Mouse (Mus musculus) heart, embryonic 12.5 days (tissue): ENCODE measurements at regions not wholly inside any gene's neighbourhood (a gene's known extent, or its start where the extent isn't known, plus 50 kb on each side); places are given as distances from the start of the nearest gene placed in this dataset.
A peak's percentile ranks its signal among the peaks of the same experiment; 100 is the strongest.

ENCODE experiments used
- ATAC-seq: fragments of 200-750 bp; cut with Nextera tagmentation; 2 replicates; pipeline ENCODE4 v1.8.0; 2017; ENCODE audit warnings: moderate TSS enrichment, moderate library complexity; ENCODE audit not compliant: insufficient number of reproducible peaks, low FRiP score
- H3K27ac ChIP-seq: fragments of 300-500 bp; sonication (generic); 2 replicates; pipeline ENCODE4 v1.5.1; 2016; ENCODE audit warnings: mild to moderate bottlenecking, moderate library complexity; ENCODE audit not compliant: poor library complexity, severe bottlenecking
- H3K27me3 ChIP-seq: fragments of 300-500 bp; sonication (generic); replicated peaks from 2 replicates; pipeline ENCODE4 v1.6.1; 2016; ENCODE audit warnings: mild to moderate bottlenecking, moderate library complexity
- H3K36me3 ChIP-seq: fragments of 300-500 bp; sonication (generic); 2 replicates; pipeline ENCODE4 v1.6.1; 2016; ENCODE audit warnings: mild to moderate bottlenecking, moderate library complexity
- H3K4me1 ChIP-seq: fragments of 300-500 bp; sonication (generic); replicated peaks from 2 replicates; pipeline ENCODE4 v1.6.1; 2016; ENCODE audit warnings: mild to moderate bottlenecking
- H3K4me2 ChIP-seq: fragments of 300-500 bp; sonication (generic); 2 replicates; pipeline ENCODE4 v1.6.1; 2016; ENCODE audit warnings: mild to moderate bottlenecking, moderate library complexity
- H3K4me3 ChIP-seq: fragments of 300-500 bp; sonication (generic); 2 replicates; pipeline ENCODE4 v1.5.1; 2016; ENCODE audit warnings: mild to moderate bottlenecking
- H3K9ac ChIP-seq: fragments of 300-500 bp; sonication (generic); 2 replicates; pipeline ENCODE4 v1.6.1; 2016; ENCODE audit warnings: mild to moderate bottlenecking, moderate library complexity
- H3K9me3 ChIP-seq: fragments of 300-500 bp; sonication (generic); replicated peaks from 2 replicates; pipeline ENCODE4 v1.6.1; 2016; ENCODE audit warnings: mild to moderate bottlenecking, moderate library complexity
- WGBS: fragments of 180-500 bp; shearing (Covaris S2); methylation state at CpG from one replicate; pipeline ENCODE4 v1.1.7; 2016; 5-methylcytosine and 5-hydroxymethylcytosine counted together

DNA sequence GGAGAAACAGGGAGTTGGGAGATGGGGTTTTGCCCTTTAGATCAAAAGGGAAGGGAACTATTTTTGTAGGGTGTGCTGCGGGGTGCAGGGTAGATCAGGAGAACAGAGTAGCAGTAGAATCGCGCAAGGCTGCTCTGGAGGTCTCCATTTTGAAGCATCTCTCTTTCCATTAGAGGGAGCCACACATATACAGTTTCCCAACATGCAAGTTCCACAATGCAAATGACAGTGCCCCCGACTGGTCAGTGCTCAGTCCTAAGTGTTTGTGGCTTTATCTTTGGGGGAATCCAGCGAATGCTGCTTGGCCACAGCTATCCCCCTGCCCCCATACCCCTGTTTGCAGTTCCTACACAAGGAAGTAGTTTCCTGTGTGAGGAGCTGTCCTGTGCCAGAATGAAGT, 155.6 kb upstream of the Tgfbr2 start:
- Histone ChIP-seq H3K9ac (no peak overlapping the region), H3K4me3 (no peak overlapping the region), H3K27ac (no peak overlapping the region; the same call in 1 of the 2 replicates), H3K4me1 (peaks cover 9% of the 10 kb centered on the region), H3K9me3 (no peaks in the 10 kb centered on the region), H3K36me3 (no peaks in the 10 kb centered on the region), H3K4me2 (no peak overlapping the region), H3K27me3 (no peaks in the 10 kb centered on the region)
- ATAC-seq = no peak
- 54% methylated on average over 5 of the region's 5 CpGs for whole genome bisulfite sequencing

DNA sequence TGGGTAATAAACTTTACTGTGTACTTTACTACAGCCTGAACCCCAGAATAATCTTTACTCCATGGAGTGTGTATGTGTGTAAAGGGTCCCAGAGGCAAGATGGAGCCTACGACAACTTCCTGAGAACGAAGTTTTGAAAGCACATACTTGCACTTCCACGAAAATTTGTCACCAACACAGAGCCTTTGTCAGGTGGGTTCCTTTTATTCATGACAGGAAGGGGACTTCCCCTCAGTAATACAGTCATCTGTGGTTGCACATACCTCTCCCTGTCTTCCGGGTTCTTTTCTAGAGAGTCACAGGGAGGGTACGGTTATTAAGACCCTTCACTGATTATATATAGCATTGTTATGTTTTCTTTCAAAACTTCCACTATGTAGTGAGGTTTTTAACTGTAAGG, 154.0 kb upstream of the Tgfbr2 start:
- Histone ChIP-seq H3K27me3 (no peaks in the 10 kb centered on the region), H3K27ac (no peak overlapping the region), H3K9me3 (no peaks in the 10 kb centered on the region), H3K36me3 (no peaks in the 10 kb centered on the region), H3K4me1 (peaks cover 15% of the 10 kb centered on the region), H3K4me2 (no peak overlapping the region), H3K4me3 (no peak overlapping the region), H3K9ac (no peak overlapping the region)
- no peak for ATAC-seq
- WGBS = 75% methylated on average over 5 of the region's 5 CpGs

DNA sequence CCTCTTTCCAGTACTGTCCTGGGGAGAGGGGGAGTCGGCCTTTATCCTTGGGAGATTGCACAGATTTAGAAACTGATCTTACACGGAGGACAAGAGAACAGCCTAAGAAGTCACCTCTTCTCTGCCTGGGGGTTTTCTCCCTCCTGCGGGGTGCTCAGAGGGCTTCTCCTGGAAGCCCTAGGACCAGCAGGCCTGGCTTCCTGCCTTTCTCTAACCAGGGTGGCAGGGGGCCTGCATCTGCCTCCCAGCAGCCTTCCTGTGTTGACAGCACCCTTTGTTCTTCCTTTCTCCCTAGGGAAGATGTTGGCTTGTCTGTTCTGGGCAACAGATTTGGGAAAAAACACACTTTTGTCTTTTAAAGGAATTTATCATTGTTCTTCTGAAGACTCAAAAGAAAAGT, 153.0 kb upstream of the Tgfbr2 start:
- WGBS = 13% methylated on average over 3 of the region's 3 CpGs
- Histone ChIP-seq H3K9me3 (no peaks in the 10 kb centered on the region), H3K4me2 (no peak overlapping the region), H3K4me1 (peaks cover 20% of the 10 kb centered on the region), H3K9ac (no peak overlapping the region), H3K27me3 (no peaks in the 10 kb centered on the region), H3K36me3 (no peaks in the 10 kb centered on the region), H3K4me3 (no peak overlapping the region), H3K27ac (no peak overlapping the region)
- no peak for ATAC-seq

GRCm38 (mm10) chr9:116327080-116327479, 151.9 kb upstream of the Tgfbr2 start:
- no peak for ATAC-seq
- H3K27ac ChIP-seq = no peak overlapping the region
- H3K9me3 ChIP-seq = no peaks in the 10 kb centered on the region
- H3K4me3 ChIP-seq = no peak overlapping the region
- H3K4me2 ChIP-seq = no peak overlapping the region
- peaks cover 20% of the 10 kb centered on the region for H3K4me1 ChIP-seq
- 90% methylated on average over 2 of the region's 2 CpGs for WGBS
- no peaks in the 10 kb centered on the region for H3K36me3 ChIP-seq
- H3K27me3 ChIP-seq = no peaks in the 10 kb centered on the region
- H3K9ac ChIP-seq = no peak overlapping the region

- H3K27me3 ChIP-seq = no peaks in the 10 kb centered on the region
- no peak overlapping the region for H3K9ac ChIP-seq
- 50% methylated on average over 4 of the region's 4 CpGs for whole genome bisulfite sequencing
- no peaks in the 10 kb centered on the region for H3K9me3 ChIP-seq
- H3K4me1 ChIP-seq = peaks cover 20% of the 10 kb centered on the region
- ATAC-seq = no peak
- no peak overlapping the region for H3K4me3 ChIP-seq
- H3K4me2 ChIP-seq = no peak overlapping the region
- no peaks in the 10 kb centered on the region for H3K36me3 ChIP-seq
- H3K27ac ChIP-seq = no peak overlapping the region
Observed at GRCm38 (mm10) chr9:116324971-116325370, 149.8 kb upstream of the Tgfbr2 start.

- Histone ChIP-seq H3K4me3 (no peak overlapping the region), H3K9ac (no peak overlapping the region), H3K36me3 (no peaks in the 10 kb centered on the region), H3K4me2 (no peak overlapping the region), H3K9me3 (no peaks in the 10 kb centered on the region), H3K27me3 (no peaks in the 10 kb centered on the region), H3K27ac (peak overlapping the region; percentile 54; the same call in 1 of the 2 replicates), H3K4me1 (peaks cover 20% of the 10 kb centered on the region)
- 66% methylated on average over 9 of the region's 9 CpGs for WGBS
- no peak for ATAC-seq
Observed at GRCm38 (mm10) chr9:116323871-116324721, 148.9 kb upstream of the Tgfbr2 start.

DNA sequence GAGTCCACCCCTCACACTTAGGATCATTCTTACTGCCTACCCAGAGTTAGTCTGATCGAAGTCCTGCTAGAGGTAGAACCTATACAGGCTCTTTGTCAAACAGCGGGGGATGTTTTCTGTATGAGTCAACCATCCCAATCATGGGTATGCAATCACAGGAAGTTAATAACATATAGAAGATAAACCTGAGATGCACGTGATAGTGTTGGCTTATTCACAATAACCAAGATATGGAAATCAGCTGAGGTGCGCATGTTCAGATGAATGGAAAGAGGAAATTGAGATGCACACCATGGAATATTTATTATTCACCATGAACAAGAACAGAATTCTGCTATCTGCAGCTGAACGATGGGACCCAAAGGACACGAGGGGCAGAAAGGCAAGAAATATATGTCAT, 146.7 kb upstream of the Tgfbr2 start:
- no peak overlapping the region for H3K9ac ChIP-seq
- H3K4me2 ChIP-seq = no peak overlapping the region
- H3K4me3 ChIP-seq = no peak overlapping the region
- 85% methylated on average over 6 of the region's 6 CpGs for WGBS
- ATAC-seq = no peak
- peaks cover 11% of the 10 kb centered on the region for H3K4me1 ChIP-seq
- no peak overlapping the region for H3K27ac ChIP-seq
- H3K9me3 ChIP-seq = no peaks in the 10 kb centered on the region
- no peaks in the 10 kb centered on the region for H3K36me3 ChIP-seq
- no peaks in the 10 kb centered on the region for H3K27me3 ChIP-seq

GRCm38 (mm10) chr9:116319421-116319820, 144.3 kb upstream of the Tgfbr2 start:
- Histone ChIP-seq H3K27ac (no peak overlapping the region), H3K4me1 (peaks cover 10% of the 10 kb centered on the region), H3K9ac (no peak overlapping the region), H3K9me3 (no peaks in the 10 kb centered on the region), H3K36me3 (no peaks in the 10 kb centered on the region), H3K27me3 (no peaks in the 10 kb centered on the region), H3K4me3 (no peak overlapping the region), H3K4me2 (no peak overlapping the region)
- 69% methylated on average over 3 of the region's 3 CpGs for WGBS
- no peak for ATAC-seq

- no peak for ATAC-seq
- 0 out of 2 replicates have a peak, but pooled peaks cover 2% of the 10 kb centered on the region for H3K4me1 ChIP-seq
- H3K9me3 ChIP-seq = no peaks in the 10 kb centered on the region
- H3K4me2 ChIP-seq = no peak overlapping the region
- H3K9ac ChIP-seq = no peak overlapping the region
- no peak overlapping the region for H3K4me3 ChIP-seq
- no peaks in the 10 kb centered on the region for H3K36me3 ChIP-seq
- no peak overlapping the region for H3K27ac ChIP-seq
- no peaks in the 10 kb centered on the region for H3K27me3 ChIP-seq
- WGBS = 54% methylated on average over 4 of the region's 4 CpGs
Observed at GRCm38 (mm10) chr9:116316582-116317095, 141.5 kb upstream of the Tgfbr2 start.

DNA sequence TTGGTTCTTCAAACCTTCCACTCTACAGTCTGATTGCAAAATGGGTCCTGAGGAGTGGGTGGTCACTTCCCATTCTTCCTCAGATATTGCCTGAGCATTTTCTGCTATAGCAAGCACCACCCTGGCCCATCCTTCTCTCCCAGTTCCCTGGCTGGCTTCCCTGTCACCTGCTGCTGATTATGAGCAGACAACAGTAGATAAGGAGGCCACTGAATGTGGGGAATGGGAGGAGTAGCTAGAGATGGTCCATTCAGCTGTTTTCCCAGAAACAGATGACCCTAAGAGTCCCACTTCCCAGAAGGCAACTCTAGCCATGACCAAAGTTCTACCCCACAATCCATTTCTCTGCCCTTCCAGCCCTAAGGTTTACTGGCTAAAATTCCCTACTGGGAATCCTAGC, 139.6 kb upstream of the Tgfbr2 start:
- H3K4me1 ChIP-seq = 0 out of 2 replicates have a peak, but pooled peaks cover 2% of the 10 kb centered on the region
- no peaks in the 10 kb centered on the region for H3K36me3 ChIP-seq
- H3K27ac ChIP-seq = no peak overlapping the region
- H3K9ac ChIP-seq = no peak overlapping the region
- no peak overlapping the region for H3K4me2 ChIP-seq
- ATAC-seq = 0 out of 2 replicates have a peak, but pooled peaks have one; percentile 36
- no peak overlapping the region for H3K4me3 ChIP-seq
- no peaks in the 10 kb centered on the region for H3K27me3 ChIP-seq
- H3K9me3 ChIP-seq = no peaks in the 10 kb centered on the region

DNA sequence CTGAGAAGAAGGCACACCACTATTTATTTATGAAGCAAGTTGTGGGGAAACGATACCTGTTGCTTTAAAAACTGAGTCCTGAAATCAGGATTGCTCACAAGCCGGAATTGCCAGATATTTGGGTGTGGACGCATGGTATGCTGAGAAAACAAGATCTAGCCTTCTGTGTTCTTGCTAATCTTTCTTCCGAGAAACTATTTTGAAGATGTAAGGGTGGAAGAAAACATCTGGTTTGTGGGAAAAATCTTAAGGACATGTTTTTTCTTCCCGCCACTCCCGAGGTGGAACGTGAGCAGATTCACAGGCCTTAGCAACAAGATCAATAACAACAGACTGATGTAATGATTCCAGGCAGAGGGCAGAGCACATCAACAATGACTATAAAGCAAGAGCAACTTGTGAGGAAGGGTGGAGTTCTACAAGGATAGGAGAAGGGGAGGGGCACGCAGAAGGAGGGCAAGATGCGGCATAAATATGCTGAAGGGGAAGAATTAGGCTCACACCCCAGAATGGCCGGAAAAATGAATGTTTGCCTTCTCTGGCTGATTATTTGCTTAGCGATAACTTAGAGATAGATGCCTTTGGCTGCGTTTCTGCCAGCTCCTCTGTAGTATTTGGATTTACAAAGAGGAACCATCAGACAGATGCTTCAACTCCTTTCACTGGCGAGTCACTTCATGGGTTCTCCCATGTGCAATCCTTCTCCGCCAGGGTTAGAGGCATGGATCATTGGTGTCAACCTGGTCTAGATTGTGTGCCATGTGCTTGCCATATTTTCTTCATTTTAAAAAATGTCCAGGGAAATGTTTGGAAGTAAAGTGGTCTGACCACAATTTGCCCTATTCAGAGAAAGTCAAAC, 139.0 kb upstream of the Tgfbr2 start:
- ATAC-seq = peak; percentile 69; the same call in 1 of the 2 replicates
- no peak overlapping the region for H3K27ac ChIP-seq
- H3K36me3 ChIP-seq = no peaks in the 10 kb centered on the region
- 48% methylated on average over 14 of the region's 14 CpGs for WGBS
- H3K9ac ChIP-seq = no peak overlapping the region
- H3K9me3 ChIP-seq = no peaks in the 10 kb centered on the region
- 0 out of 2 replicates have a peak overlapping the region, but pooled peaks have one; percentile 5 for H3K4me2 ChIP-seq
- 0 out of 2 replicates have a peak, but pooled peaks cover 2% of the 10 kb centered on the region for H3K4me1 ChIP-seq
- no peaks in the 10 kb centered on the region for H3K27me3 ChIP-seq
- no peak overlapping the region for H3K4me3 ChIP-seq
